Mouse (Mus musculus) adrenal gland, postnatal 10 days (tissue): ENCODE results near the gene Wdr18. TPM values are rescaled to one million over a fixed set of nuclear protein-coding genes. Genes with fewer than 3 reads are reported as not detected.

Source experiments
- DNase-seq: peaks from one replicate; pipeline ENCODE4 v3.0.0; 2021; ENCODE audit warnings: mixed read lengths
- long read RNA-seq, 2 experiments: library from polyadenylated mRNA; stranded (forward); transcript quantifications; one replicate each; pipeline ENCODE4 v2.0.0; 2021
- total RNA-seq, 2 experiments: library from RNA; stranded (reverse); gene quantifications; 2 replicates each; pipeline ENCODE4 v1.2.3; 2021

The Wdr18 gene
- 10 to 100 TPM; 32.4 to 34.9 TPM for total RNA-seq
- long read RNA-seq, experiment 1, transcript Wdr18-201 (10 exons, 3,911 nt): major isoform, 159 of 193 reads
- long read RNA-seq, experiment 1, partial matches to known transcripts: 6 of 193 reads
- long read RNA-seq, experiment 1, other reads (novel, unspliced or antisense): 27 of 193 reads
- long read RNA-seq, experiment 2, transcript Wdr18-201 (10 exons, 3,911 nt): major isoform, 84 of 94 reads
- long read RNA-seq, experiment 2, partial matches to known transcripts: 0 of 94 reads
- long read RNA-seq, experiment 2, other reads (novel, unspliced or antisense): 9 of 94 reads

GRCm38 (mm10) chr10:79959847-79960601 lies at the start of gene Wdr18:
Gene Wdr18, plus strand, starts transcription at chr10:79960152.
- peak; percentile 100 for DNase-seq

GRCm38 (mm10) chr10:79910556-79910955 lies 49.4 kb upstream of the Wdr18 start, which contains the start of gene Gm26602:
Gene Gm26602, plus strand, starts transcription at chr10:79910856.
- DNase-seq: no peak

GRCm38 (mm10) chr10:79912412-79912811 lies 47.5 kb upstream of the Wdr18 start:
- peak; percentile 7 for DNase-seq

- no peak for DNase-seq
These were observed 45.6 kb upstream of the Wdr18 start for GRCm38 (mm10) chr10:79914131-79914947.

GRCm38 (mm10) chr10:79914948-79915596 lies 44.9 kb upstream of the Wdr18 start:
- DNase-seq: peak; percentile 63

- no peak for DNase-seq
These were observed 43.9 kb upstream of the Wdr18 start for GRCm38 (mm10) chr10:79916081-79916480.

GRCm38 (mm10) chr10:79916808-79917531 lies 43.0 kb upstream of the Wdr18 start, which contains the start of gene Kiss1r:
Gene Kiss1r, plus strand, starts transcription at chr10:79916971.
- DNase-seq: peak; percentile 96

- no peak for DNase-seq
These were observed 42.3 kb upstream of the Wdr18 start for GRCm38 (mm10) chr10:79917532-79918100.

- no peak for DNase-seq
These were observed 41.5 kb upstream of the Wdr18 start for GRCm38 (mm10) chr10:79918231-79919078.

- DNase-seq: no peak
These were observed 40.6 kb upstream of the Wdr18 start for GRCm38 (mm10) chr10:79919251-79919849.

GRCm38 (mm10) chr10:79920056-79920890 lies 39.7 kb upstream of the Wdr18 start:
- no peak for DNase-seq

- no peak for DNase-seq
These were observed 38.9 kb upstream of the Wdr18 start, which contains the start of gene R3hdm4 for GRCm38 (mm10) chr10:79920958-79921535. Gene R3hdm4, minus strand, starts transcription at chr10:79921208.

GRCm38 (mm10) chr10:79921572-79921971 lies 38.4 kb upstream of the Wdr18 start:
- DNase-seq: no peak

GRCm38 (mm10) chr10:79924998-79925784 lies 34.8 kb upstream of the Wdr18 start:
- peak; percentile 95 for DNase-seq

- no peak for DNase-seq
These were observed 34.0 kb upstream of the Wdr18 start for GRCm38 (mm10) chr10:79925785-79926490.

- DNase-seq: peak; percentile 93
These were observed 33.2 kb upstream of the Wdr18 start, which contains the start of gene Arid3a for GRCm38 (mm10) chr10:79926491-79927323. Gene Arid3a, plus strand, starts transcription at chr10:79927043.
